Mouse (Mus musculus) kidney, adult 10 weeks (tissue): ENCODE measurements around the gene Cntrob. TPM values are rescaled to one million over a fixed set of nuclear protein-coding genes. Genes with fewer than 3 reads are reported as not detected.

Experiments
- polyA plus RNA-seq: library from polyadenylated mRNA; stranded (reverse); fragments of 350-450 nt; fragmentation: Illumina TruSeq; extraction: RNeasy Lipid Tissue Mini Kit (QIAGEN cat#74804); gene quantifications from one replicate; pipeline ENCODE4 v1.2.3, GENCODE M21; 2014; ENCODE audit warnings: low read depth, low replicate concordance

The Cntrob gene
- 1.6 TPM for polyA plus RNA-seq

GRCm38 (mm10) chr11:69323667-69324111 is at the start of gene Cntrob, which contains the start of gene Trappc1:
Gene Cntrob (minus strand): TSS chr11:69323775.
Gene Trappc1 (plus strand): TSS chr11:69323980.

GRCm38 (mm10) chr11:69369215-69369989 is 45.8 kb upstream of the Cntrob start, which contains the start of gene Chd3:
Gene Chd3 (minus strand): TSS chr11:69369406.

GRCm38 (mm10) chr11:69340161-69341131 is 16.9 kb upstream of the Cntrob start, which contains the start of gene Rnf227:
Gene Rnf227 (plus strand): TSS chr11:69340461.

GRCm38 (mm10) chr11:69325628-69326407 is 2.2 kb upstream of the Cntrob start, which contains the start of gene Kcnab3:
Gene Kcnab3 (plus strand): TSS chr11:69326258.

Other genes with a start within 250 kb of the Cntrob start
- 62.6 TPM for gene Vamp2, start 235.3 kb downstream of the Cntrob start, polyA plus RNA-seq
- gene Per1, start 228.6 kb downstream of the Cntrob start, polyA plus RNA-seq, result 0.24 TPM
- gene Hes7, start 203.4 kb downstream of the Cntrob start, polyA plus RNA-seq, result not detected
- not detected for gene 9130213A22Rik, start 201.2 kb downstream of the Cntrob start, polyA plus RNA-seq
- not detected for gene Aloxe3, start 197.9 kb downstream of the Cntrob start, polyA plus RNA-seq
- not detected for gene Alox12b, start 166.8 kb downstream of the Cntrob start, polyA plus RNA-seq
- gene Alox8, start 125.9 kb downstream of the Cntrob start, polyA plus RNA-seq, result not detected
- not detected for gene Gucy2e, start 86.7 kb downstream of the Cntrob start, polyA plus RNA-seq
- gene Trappc1, start 205 bp upstream of the Cntrob start, polyA plus RNA-seq, result 43.8 TPM
- gene Kcnab3, start 2.5 kb upstream of the Cntrob start, polyA plus RNA-seq, result 0.40 TPM
- 4.6 TPM for gene Rnf227, start 16.7 kb upstream of the Cntrob start, polyA plus RNA-seq
- gene Chd3, start 45.6 kb upstream of the Cntrob start, polyA plus RNA-seq, result 20.4 TPM
- 4.1 TPM for gene Naa38, start 71.7 kb upstream of the Cntrob start, polyA plus RNA-seq
- 41.9 TPM for gene Cyb5d1, start 71.9 kb upstream of the Cntrob start, polyA plus RNA-seq
- 0.65 TPM for gene Tmem88, start 74.5 kb upstream of the Cntrob start, polyA plus RNA-seq
- 2.0 TPM for gene Kdm6b, start 89.9 kb upstream of the Cntrob start, polyA plus RNA-seq
- not detected for gene Dnah2, start 225.3 kb upstream of the Cntrob start, polyA plus RNA-seq
- gene Efnb3, start 236.4 kb upstream of the Cntrob start, polyA plus RNA-seq, result not detected